Mouse (Mus musculus) left cerebral cortex, adult 9 months (tissue): ENCODE results near the gene Rtf1.

Source experiments
- DNase-seq, 2 experiments: peaks; one replicate each; pipeline ENCODE4 v3.0.0; 2022; ENCODE audit warnings: low spot score in 2 of 2

Rtf1 gene

GRCm38 (mm10) chr2:119727762-119728416 lies 53.0 kb downstream of the Rtf1 start:
- no peak for DNase-seq

- DNase-seq, result no peak
Observed at GRCm38 (mm10) chr2:119730735-119731134, 55.9 kb downstream of the Rtf1 start.

- no peak for DNase-seq
Observed at GRCm38 (mm10) chr2:119737124-119737523, 62.3 kb downstream of the Rtf1 start.

- no peak for DNase-seq
Observed at GRCm38 (mm10) chr2:119740567-119740966, 65.7 kb downstream of the Rtf1 start.

GRCm38 (mm10) chr2:119741581-119742411 lies 66.9 kb downstream of the Rtf1 start, which contains the start of gene Itpka:
Itpka (plus strand) TSS chr2:119742337.
- DNase-seq, result no peak

- no peak for DNase-seq
Observed at GRCm38 (mm10) chr2:119742461-119743175, 67.8 kb downstream of the Rtf1 start.

GRCm38 (mm10) chr2:119743176-119743807 lies 68.4 kb downstream of the Rtf1 start:
- DNase-seq, result peak in 1 of 2 experiments; percentile 67

- no peak for DNase-seq
Observed at GRCm38 (mm10) chr2:119743808-119744162, 68.9 kb downstream of the Rtf1 start.

- no peak for DNase-seq
Observed at GRCm38 (mm10) chr2:119744163-119745111, 69.6 kb downstream of the Rtf1 start.

GRCm38 (mm10) chr2:119745281-119745680 lies 70.4 kb downstream of the Rtf1 start:
- DNase-seq, result no peak

- peak; percentile 62 to 85 for DNase-seq
Observed at GRCm38 (mm10) chr2:119747554-119747953, 72.7 kb downstream of the Rtf1 start.

GRCm38 (mm10) chr2:119749260-119749659 lies 74.4 kb downstream of the Rtf1 start:
- DNase-seq, result no peak

GRCm38 (mm10) chr2:119757601-119758100 lies 82.8 kb downstream of the Rtf1 start:
- no peak for DNase-seq

- DNase-seq, result no peak
Observed at GRCm38 (mm10) chr2:119758101-119758843, 83.4 kb downstream of the Rtf1 start.

- DNase-seq, result no peak
Observed at GRCm38 (mm10) chr2:119758844-119759835, 84.3 kb downstream of the Rtf1 start.

GRCm38 (mm10) chr2:119760251-119760650 lies 85.4 kb downstream of the Rtf1 start, which contains the start of gene Ltk:
Ltk (minus strand) TSS chr2:119760431.
- DNase-seq, result no peak

- no peak for DNase-seq
Observed at GRCm38 (mm10) chr2:119762276-119762675, 87.4 kb downstream of the Rtf1 start.

GRCm38 (mm10) chr2:119763924-119764323 lies 89.1 kb downstream of the Rtf1 start:
- DNase-seq, result no peak

- no peak for DNase-seq
Observed at GRCm38 (mm10) chr2:119767246-119767645, 92.4 kb downstream of the Rtf1 start.
